Mouse (Mus musculus) adrenal gland, adult 8-10 months (tissue): ENCODE results near the gene Lrfn2. TPM values are rescaled to one million over a fixed set of nuclear protein-coding genes. Genes with fewer than 3 reads are reported as not detected.

Source experiments
- microRNA-seq, 2 experiments: library from miRNA; unstranded; fragments of <30 nt; microRNA quantifications; one replicate each; pipeline ENCODE4 v1.2.0; 2022
- total RNA-seq, 4 experiments: library from RNA; stranded (reverse); gene quantifications; 2 replicates each; pipeline ENCODE4 v1.2.4; 2022

Gene Lrfn2
- total RNA-seq, 4 experiments from 2014 or later: 0.25 to 0.64 (median 0.46) TPM

Small RNA genes lying within 50 kb of the gene (microRNA-seq; reads per million reads assigned to microRNA genes)
- gene Gm44304: 0 reads per million in 2 experiments
